Mouse (Mus musculus): Measurements from ENCODE around the gene Olfr374. TPM values are rescaled to one million over a fixed set of nuclear protein-coding genes. Genes with fewer than 3 reads are reported as not detected.
A peak's percentile ranks its signal among the peaks of the same experiment; 100 is the strongest.

The Olfr374 gene
- polyA plus RNA-seq, 1 experiment from 2014 or later: not detected

GRCm38 (mm10) chr8:72136302-72136978 is 29.6 kb downstream of the Olfr374 start:
- H3K36me3 ChIP-seq: peaks cover 32% of the 10 kb centered on the region
- H3K4me2 ChIP-seq: peak overlapping the region; percentile 87
- H3K4me1 ChIP-seq (replicated peaks): peaks cover 37% of the 10 kb centered on the region
- H3K4me3 ChIP-seq: peak overlapping the region; percentile 92
- under 1% methylated on average over 18 of the region's 18 CpGs for WGBS
- no peaks in the 10 kb centered on the region for H3K27me3 ChIP-seq
- peak; percentile 41 for ATAC-seq (replicated peaks; ENCODE audit: insufficient number of reproducible peaks, insufficient read depth, low FRiP score, low read depth)
- H3K9ac ChIP-seq: peak overlapping the region; percentile 96
- H3K9me3 ChIP-seq (replicated peaks): no peaks in the 10 kb centered on the region
- peak overlapping the region; percentile 99 for H3K27ac ChIP-seq

DNA sequence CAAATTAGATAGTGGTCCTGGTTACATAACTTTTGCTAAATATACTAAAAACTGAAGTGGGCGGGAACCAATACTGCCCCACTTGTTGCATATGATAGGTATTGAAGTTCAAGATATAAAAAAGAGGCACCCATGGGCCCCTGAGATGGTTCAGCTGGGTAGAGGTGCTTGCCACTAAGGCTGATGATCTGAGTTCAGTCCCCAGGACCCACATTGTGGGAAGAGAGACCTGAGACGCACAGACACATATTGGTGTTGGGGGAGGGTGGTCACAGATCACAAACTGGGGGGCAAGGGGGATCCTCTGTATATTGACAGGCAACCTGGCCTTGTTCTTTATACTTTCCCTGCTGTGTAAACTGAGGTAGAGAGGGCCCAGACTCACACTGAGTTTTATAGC is 30.6 kb downstream of the Olfr374 start:
- Histone ChIP-seq H3K9me3 (replicated peaks) (no peaks in the 10 kb centered on the region), H3K4me1 (replicated peaks) (peaks cover 37% of the 10 kb centered on the region), H3K27ac (peak overlapping the region; percentile 99), H3K9ac (no peak overlapping the region; the same call in 1 of the 2 replicates), H3K4me2 (peak overlapping the region; percentile 87), H3K27me3 (no peaks in the 10 kb centered on the region), H3K4me3 (peak overlapping the region; percentile 92), H3K36me3 (peaks cover 42% of the 10 kb centered on the region)
- ATAC-seq (replicated peaks; ENCODE audit: insufficient number of reproducible peaks, insufficient read depth, low FRiP score, low read depth): no peak
- 81% methylated on average over 2 of the region's 2 CpGs for WGBS

DNA sequence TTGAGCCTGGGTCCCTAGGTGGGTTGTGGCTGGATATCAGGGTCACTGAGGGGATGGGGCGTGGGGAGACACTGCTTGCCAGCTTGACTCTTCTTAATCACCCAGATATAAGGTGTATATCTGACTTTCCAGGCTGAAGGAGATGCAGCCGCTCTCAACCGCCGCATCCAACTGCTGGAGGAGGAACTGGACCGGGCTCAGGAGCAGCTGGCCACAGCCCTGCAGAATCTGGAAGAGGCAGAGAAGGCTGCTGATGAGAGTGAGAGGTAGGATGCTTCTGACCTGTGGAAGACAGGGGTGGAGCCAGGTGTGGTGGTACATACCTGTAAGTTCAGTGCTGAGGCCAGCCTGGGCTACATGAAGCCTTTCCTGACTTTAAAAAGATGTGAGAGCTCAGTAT is 31.6 kb downstream of the Olfr374 start:
- no peak for ATAC-seq (replicated peaks; ENCODE audit: insufficient number of reproducible peaks, insufficient read depth, low FRiP score, low read depth)
- no peak overlapping the region for H3K9ac ChIP-seq
- no peak overlapping the region for H3K4me3 ChIP-seq
- no peaks in the 10 kb centered on the region for H3K9me3 ChIP-seq (replicated peaks)
- H3K27ac ChIP-seq: no peak overlapping the region
- peaks cover 32% of the 10 kb centered on the region for H3K4me1 ChIP-seq (replicated peaks)
- H3K27me3 ChIP-seq: no peaks in the 10 kb centered on the region
- peaks cover 52% of the 10 kb centered on the region for H3K36me3 ChIP-seq
- no peak overlapping the region for H3K4me2 ChIP-seq
- WGBS: 93% methylated on average over 5 of the region's 5 CpGs

DNA sequence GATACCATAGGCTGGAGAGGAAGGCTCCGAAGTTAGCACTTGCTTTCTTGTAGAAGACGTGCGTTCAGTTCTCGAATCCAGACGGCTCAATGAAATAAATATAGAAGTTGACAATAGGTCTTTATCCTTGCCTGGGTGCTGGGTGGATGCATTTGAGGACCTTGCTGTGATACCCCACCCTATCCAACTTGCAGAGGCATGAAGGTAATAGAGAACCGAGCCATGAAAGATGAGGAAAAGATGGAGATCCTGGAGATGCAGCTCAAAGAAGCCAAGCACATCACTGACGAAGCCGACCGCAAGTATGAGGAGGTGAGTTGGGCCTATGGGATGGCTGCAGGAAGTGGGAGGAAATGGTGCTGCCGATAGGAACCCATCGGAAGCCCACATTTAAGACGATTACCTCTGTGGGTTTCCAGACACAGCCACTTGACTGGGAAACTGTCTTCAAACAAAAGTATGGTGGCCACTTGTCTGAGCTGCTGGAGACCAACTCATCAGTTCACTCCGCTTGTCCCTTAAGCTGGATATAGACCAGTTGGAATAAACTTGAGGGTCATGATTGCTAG is 36.5 kb downstream of the Olfr374 start:
- 85% methylated on average over 13 of the region's 13 CpGs for WGBS
- no peaks in the 10 kb centered on the region for H3K27me3 ChIP-seq
- H3K36me3 ChIP-seq: peaks cover 94% of the 10 kb centered on the region
- H3K9ac ChIP-seq: no peak overlapping the region
- no peak for ATAC-seq (replicated peaks; ENCODE audit: insufficient number of reproducible peaks, insufficient read depth, low FRiP score, low read depth)
- H3K27ac ChIP-seq: no peak overlapping the region
- H3K4me1 ChIP-seq (replicated peaks): peaks cover 32% of the 10 kb centered on the region
- H3K4me2 ChIP-seq: no peak overlapping the region
- H3K9me3 ChIP-seq (replicated peaks): no peaks in the 10 kb centered on the region
- H3K4me3 ChIP-seq: no peak overlapping the region

DNA sequence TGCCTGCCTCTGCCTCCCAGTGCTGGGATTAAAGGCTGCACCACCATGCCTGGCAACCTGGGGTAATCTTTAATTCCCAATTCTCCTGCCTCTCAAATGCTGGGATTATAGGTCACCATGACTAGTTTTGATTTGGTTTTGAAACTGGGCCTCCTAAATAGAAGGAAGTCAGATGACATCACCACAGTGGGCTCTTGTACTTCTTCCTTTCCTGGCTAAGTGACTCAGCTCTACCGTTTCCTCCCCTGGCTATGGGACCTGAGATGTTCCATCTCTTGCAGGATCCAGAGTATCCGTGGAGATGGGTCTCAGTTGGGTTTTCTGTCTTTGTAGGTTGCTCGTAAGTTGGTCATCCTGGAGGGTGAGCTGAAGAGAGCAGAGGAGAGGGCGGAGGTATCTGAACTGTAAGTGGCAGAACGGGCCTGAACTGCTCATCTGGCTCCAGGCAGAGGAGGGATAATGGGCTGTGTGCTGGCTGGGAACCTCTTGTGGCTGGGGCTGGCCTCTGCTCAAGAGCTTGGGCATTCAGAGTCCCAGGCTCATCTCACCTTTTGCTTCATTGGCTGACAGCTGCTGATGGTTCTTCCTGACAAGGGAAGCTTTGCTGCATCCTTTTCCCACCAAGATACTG is 37.6 kb downstream of the Olfr374 start:
- H3K9me3 ChIP-seq (replicated peaks): no peaks in the 10 kb centered on the region
- ATAC-seq (replicated peaks; ENCODE audit: insufficient number of reproducible peaks, insufficient read depth, low FRiP score, low read depth): no peak
- H3K4me1 ChIP-seq (replicated peaks): peaks cover 30% of the 10 kb centered on the region
- peaks cover 92% of the 10 kb centered on the region for H3K36me3 ChIP-seq
- H3K27ac ChIP-seq: no peak overlapping the region
- H3K4me2 ChIP-seq: no peak overlapping the region
- no peak overlapping the region for H3K4me3 ChIP-seq
- H3K9ac ChIP-seq: no peak overlapping the region
- no peaks in the 10 kb centered on the region for H3K27me3 ChIP-seq
- WGBS: 78% methylated on average over 5 of the region's 5 CpGs

DNA sequence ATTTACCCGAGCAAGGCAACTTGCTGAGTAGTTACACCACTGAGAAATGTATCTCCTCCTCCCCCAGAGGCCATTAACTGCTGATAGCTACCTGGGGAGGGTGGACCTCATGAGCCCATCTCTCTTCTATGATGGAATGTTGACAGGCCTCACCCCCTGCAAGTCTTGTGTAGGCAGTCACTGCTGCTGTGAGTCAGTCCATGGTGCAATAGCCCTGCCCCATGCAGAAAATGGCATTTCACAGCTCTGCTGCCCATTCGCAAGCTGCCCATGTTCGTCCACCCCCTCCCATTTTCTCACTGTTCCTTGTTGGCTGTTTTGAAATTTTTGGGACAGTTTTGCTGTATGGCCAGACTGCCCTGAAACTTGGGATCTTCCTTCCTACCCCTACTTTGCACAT is 38.7 kb downstream of the Olfr374 start:
- no peak overlapping the region for H3K4me2 ChIP-seq
- 83% methylated on average over 3 of the region's 3 CpGs for WGBS
- no peak overlapping the region for H3K9ac ChIP-seq
- no peaks in the 10 kb centered on the region for H3K9me3 ChIP-seq (replicated peaks)
- ATAC-seq (replicated peaks; ENCODE audit: insufficient number of reproducible peaks, insufficient read depth, low FRiP score, low read depth): no peak
- 0 out of 2 replicates have a peak overlapping the region, but pooled peaks have one; percentile 16 for H3K27ac ChIP-seq
- H3K4me1 ChIP-seq (replicated peaks): peaks cover 30% of the 10 kb centered on the region
- no peaks in the 10 kb centered on the region for H3K27me3 ChIP-seq
- no peak overlapping the region for H3K4me3 ChIP-seq
- H3K36me3 ChIP-seq: peaks cover 92% of the 10 kb centered on the region

- Histone ChIP-seq H3K4me1 (replicated peaks) (peaks cover 30% of the 10 kb centered on the region), H3K9me3 (replicated peaks) (no peaks in the 10 kb centered on the region), H3K27ac (0 out of 2 replicates have a peak overlapping the region, but pooled peaks have one; percentile 16), H3K27me3 (no peaks in the 10 kb centered on the region), H3K4me2 (no peak overlapping the region), H3K4me3 (no peak overlapping the region), H3K9ac (no peak overlapping the region), H3K36me3 (peaks cover 93% of the 10 kb centered on the region)
- WGBS: 55% methylated on average over 1 of the region's 1 CpGs
- no peak for ATAC-seq (replicated peaks; ENCODE audit: insufficient number of reproducible peaks, insufficient read depth, low FRiP score, low read depth)
These were observed 39.2 kb downstream of the Olfr374 start for GRCm38 (mm10) chr8:72146056-72146455.

- WGBS: 76% methylated on average over 3 of the region's 3 CpGs
- peak overlapping the region; percentile 16 for H3K27ac ChIP-seq
- no peak overlapping the region for H3K9ac ChIP-seq
- H3K36me3 ChIP-seq: peaks cover 93% of the 10 kb centered on the region
- H3K4me2 ChIP-seq: no peak overlapping the region
- ATAC-seq (replicated peaks; ENCODE audit: insufficient number of reproducible peaks, insufficient read depth, low FRiP score, low read depth): no peak
- peaks cover 30% of the 10 kb centered on the region for H3K4me1 ChIP-seq (replicated peaks)
- no peak overlapping the region for H3K4me3 ChIP-seq
- no peaks in the 10 kb centered on the region for H3K9me3 ChIP-seq (replicated peaks)
- H3K27me3 ChIP-seq: no peaks in the 10 kb centered on the region
These were observed 39.7 kb downstream of the Olfr374 start for GRCm38 (mm10) chr8:72146556-72146955.

DNA sequence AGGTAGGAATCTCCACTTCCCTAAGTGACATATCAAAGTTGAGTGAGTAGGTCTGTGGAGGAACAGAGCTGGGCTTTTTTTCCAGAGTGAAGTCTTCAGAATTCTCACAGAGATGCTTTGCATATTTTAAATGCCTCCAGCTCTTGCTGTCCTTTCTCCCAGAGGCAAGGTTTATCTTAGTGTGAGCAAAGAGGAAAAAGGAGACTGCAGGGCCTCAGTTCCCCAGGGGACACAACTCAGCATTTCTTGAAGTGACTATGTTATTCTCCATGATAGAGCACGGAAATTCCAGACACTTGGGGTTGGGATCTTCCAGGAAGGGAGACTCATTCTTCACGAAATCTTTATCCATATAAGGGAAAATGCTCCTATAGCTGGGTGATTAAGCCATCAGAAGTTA is 40.4 kb downstream of the Olfr374 start:
- no peak overlapping the region for H3K4me2 ChIP-seq
- H3K27ac ChIP-seq: peak overlapping the region; percentile 16
- no peaks in the 10 kb centered on the region for H3K27me3 ChIP-seq
- 47% methylated on average over 2 of the region's 2 CpGs for WGBS
- no peaks in the 10 kb centered on the region for H3K9me3 ChIP-seq (replicated peaks)
- H3K4me3 ChIP-seq: no peak overlapping the region
- peaks cover 30% of the 10 kb centered on the region for H3K4me1 ChIP-seq (replicated peaks)
- no peak overlapping the region for H3K9ac ChIP-seq
- H3K36me3 ChIP-seq: peaks cover 93% of the 10 kb centered on the region
- 0 out of 2 replicates have a peak, but pooled peaks have one; percentile 19 for ATAC-seq (replicated peaks; ENCODE audit: insufficient number of reproducible peaks, insufficient read depth, low FRiP score, low read depth)

GRCm38 (mm10) chr8:72149056-72149455 is 42.2 kb downstream of the Olfr374 start:
- no peak overlapping the region for H3K4me3 ChIP-seq
- no peak for ATAC-seq (replicated peaks; ENCODE audit: insufficient number of reproducible peaks, insufficient read depth, low FRiP score, low read depth)
- WGBS: 88% methylated on average over 1 of the region's 1 CpGs

DNA sequence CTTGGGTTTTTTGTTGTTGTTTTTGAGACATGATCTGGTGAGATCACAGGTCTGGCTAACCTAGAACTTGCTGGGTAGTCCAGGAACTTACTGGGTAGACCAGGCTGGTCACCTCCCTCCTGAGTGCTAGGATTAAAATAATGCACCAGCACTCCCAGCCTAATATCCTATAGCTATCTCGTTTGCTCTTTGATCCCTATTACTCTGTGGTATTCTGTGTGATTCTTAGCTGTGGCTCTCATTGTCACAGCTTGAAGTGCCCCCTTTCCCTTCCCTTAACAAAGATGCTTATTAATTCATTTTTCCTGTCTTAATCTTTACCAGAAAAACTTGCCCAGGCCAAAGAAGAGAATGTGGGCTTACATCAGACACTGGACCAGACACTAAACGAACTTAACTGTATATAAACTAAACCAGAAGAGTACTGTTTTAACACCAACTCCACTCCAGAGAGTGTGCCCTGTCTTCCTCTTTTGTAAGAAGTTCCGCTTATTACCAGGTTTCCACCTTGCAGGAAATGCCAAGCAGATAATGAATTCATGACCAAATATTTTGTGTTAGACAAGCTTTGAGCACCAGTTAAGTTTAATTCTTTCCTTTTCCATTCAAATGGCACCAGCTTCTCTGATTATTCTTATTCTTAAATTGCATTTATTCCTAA is 44.7 kb downstream of the Olfr374 start:
- no peak overlapping the region for H3K27ac ChIP-seq
- H3K27me3 ChIP-seq: no peaks in the 10 kb centered on the region
- H3K4me3 ChIP-seq: no peak overlapping the region
- WGBS: 74% methylated on average over 3 of the region's 3 CpGs
- no peak overlapping the region for H3K9ac ChIP-seq
- H3K4me1 ChIP-seq (replicated peaks): peaks cover 10% of the 10 kb centered on the region
- no peak overlapping the region for H3K4me2 ChIP-seq
- H3K36me3 ChIP-seq: peaks cover 67% of the 10 kb centered on the region
- ATAC-seq (replicated peaks; ENCODE audit: insufficient number of reproducible peaks, insufficient read depth, low FRiP score, low read depth): no peak
- H3K9me3 ChIP-seq (replicated peaks): no peaks in the 10 kb centered on the region

More at GRCm38 (mm10) chr8:72149056-72149455, 42.2 kb downstream of the Olfr374 start:
- H3K27me3 ChIP-seq: no peaks in the 10 kb centered on the region
- H3K27ac ChIP-seq: no peak overlapping the region
- no peak overlapping the region for H3K4me2 ChIP-seq
- H3K9ac ChIP-seq: no peak overlapping the region
- H3K36me3 ChIP-seq: peaks cover 88% of the 10 kb centered on the region
- peaks cover 26% of the 10 kb centered on the region for H3K4me1 ChIP-seq (replicated peaks)
- H3K9me3 ChIP-seq (replicated peaks): no peaks in the 10 kb centered on the region
